Mouse (Mus musculus) small intestine, adult 2 months (tissue): ENCODE measurements around the gene Entpd6.

Source experiments
- CTCF ChIP-seq: fragments of 200-500 bp; IDR thresholded peaks from 2 replicates; pipeline ENCODE4 v1.5.1; 2012; ENCODE audit warnings: low read depth, mild to moderate bottlenecking, control low read depth, inconsistent platforms, low read length, moderate library complexity, mixed read lengths; ENCODE audit not compliant: insufficient replicate concordance, insufficient read length; ENCODE audit errors: extremely low read depth
- POLR2A ChIP-seq: fragments of 200-500 bp; IDR thresholded peaks from 2 replicates; pipeline ENCODE4 v1.6.1; 2012; ENCODE audit warnings: low read depth, mild to moderate bottlenecking, control low read depth, inconsistent platforms, low read length, moderate library complexity

DNA sequence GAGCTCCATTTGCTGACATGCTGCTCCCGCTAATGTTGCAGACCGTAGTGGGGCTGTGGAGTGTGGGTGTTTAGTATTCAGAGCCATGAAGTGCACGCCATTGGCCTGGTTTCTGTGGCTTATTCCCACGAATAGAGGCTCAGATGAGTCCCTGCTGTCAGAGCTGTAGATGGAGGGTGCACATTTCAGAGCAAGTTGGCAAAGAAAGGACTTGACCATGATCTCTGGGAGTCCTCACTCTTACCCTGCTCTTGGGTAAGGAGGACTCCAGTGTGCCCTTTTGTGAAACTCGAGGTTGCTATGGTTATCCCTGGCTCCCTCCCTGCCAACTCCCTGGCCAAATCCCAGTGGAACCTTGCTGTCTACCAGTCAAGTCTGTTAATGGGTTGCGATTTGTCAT is 59.5 kb downstream of the Entpd6 start:
- TF ChIP-seq POLR2A (no peak), CTCF (no peak)
